Mouse (Mus musculus) stomach, embryonic 15.5 days (tissue): ENCODE measurements around the gene Tnfrsf13c. TPM values are rescaled to one million over a fixed set of nuclear protein-coding genes. Genes with fewer than 3 reads are reported as not detected.

Experiments
- ATAC-seq: fragments of 200-750 bp; cut with Nextera tagmentation; 2 replicates; pipeline ENCODE4 v1.8.0; 2017; ENCODE audit warnings: low read depth, moderate number of reproducible peaks, moderate TSS enrichment; ENCODE audit not compliant: insufficient read depth, low FRiP score
- H3K27ac ChIP-seq: fragments of 300-500 bp; sonication (generic); 2 replicates; pipeline ENCODE4 v1.5.1; 2015; ENCODE audit warnings: mild to moderate bottlenecking, inconsistent platforms
- H3K27me3 ChIP-seq: fragments of 300-500 bp; sonication (generic); replicated peaks from 2 replicates; pipeline ENCODE4 v1.6.1; 2015; ENCODE audit warnings: inconsistent platforms
- H3K36me3 ChIP-seq: fragments of 300-500 bp; sonication (generic); 2 replicates; pipeline ENCODE4 v1.6.1; 2015; ENCODE audit warnings: inconsistent platforms
- H3K4me1 ChIP-seq: fragments of 300-500 bp; sonication (generic); 2 replicates; pipeline ENCODE4 v1.6.1; 2015; ENCODE audit warnings: inconsistent platforms
- H3K4me2 ChIP-seq: fragments of 300-500 bp; sonication (generic); 2 replicates; pipeline ENCODE4 v1.6.1; 2015; ENCODE audit warnings: mild to moderate bottlenecking, inconsistent platforms
- H3K4me3 ChIP-seq: fragments of 300-500 bp; sonication (generic); replicated peaks from 2 replicates; pipeline ENCODE4 v1.5.1; 2015; ENCODE audit warnings: inconsistent platforms
- H3K9ac ChIP-seq: fragments of 300-500 bp; sonication (generic); 2 replicates; pipeline ENCODE4 v1.6.1; 2015; ENCODE audit warnings: inconsistent platforms
- H3K9me3 ChIP-seq: fragments of 300-500 bp; sonication (generic); 2 replicates; pipeline ENCODE4 v1.6.1; 2016; ENCODE audit warnings: inconsistent platforms
- WGBS: fragments of 180-500 bp; shearing (Covaris S2); methylation state at CpG from one replicate; pipeline ENCODE4 v1.1.7; 2015; 5-methylcytosine and 5-hydroxymethylcytosine counted together
- polyA plus RNA-seq: library from polyadenylated mRNA; unstranded; fragments of >200 nt; fragmentation: Nextera tagmentation; extraction: Ambion mirVana; gene quantifications from 2 replicates; pipeline ENCODE4 v1.2.1, GENCODE M21; 2015

Gene Tnfrsf13c
- polyA plus RNA-seq, 1 experiment from 2014 or later = 0.13 TPM

DNA sequence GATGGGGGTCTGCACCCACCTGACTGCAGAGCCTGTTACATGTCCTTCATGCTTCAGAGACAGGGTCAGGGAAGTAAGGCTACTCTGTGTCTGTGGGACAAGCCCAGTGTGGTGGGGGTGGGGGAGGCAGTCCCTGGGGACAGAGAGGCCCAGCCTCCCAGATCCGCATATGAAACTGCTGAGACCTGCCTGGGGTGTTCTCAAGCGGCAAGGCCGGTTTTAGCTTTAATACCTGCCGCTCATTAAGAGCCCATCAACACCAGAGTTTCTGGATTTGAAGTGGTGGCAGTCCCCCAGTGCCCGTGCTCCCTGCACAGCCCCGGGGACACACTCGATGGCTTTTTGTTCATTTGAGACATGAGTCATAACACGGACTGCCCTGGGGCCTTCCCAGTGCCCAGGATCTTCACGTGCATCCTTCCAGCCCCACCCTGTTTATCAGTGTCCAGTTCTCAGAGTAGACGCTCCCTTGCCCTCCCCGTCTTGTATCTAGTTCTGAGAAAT lies 5.4 kb upstream of the Tnfrsf13c start:
- H3K27ac ChIP-seq = no peak overlapping the region
- no peak overlapping the region for H3K4me2 ChIP-seq
- H3K9ac ChIP-seq = no peak overlapping the region
- peaks cover 8% of the 10 kb centered on the region for H3K27me3 ChIP-seq
- H3K9me3 ChIP-seq = no peaks in the 10 kb centered on the region
- 0 out of 2 replicates have a peak, but pooled peaks cover 3% of the 10 kb centered on the region for H3K4me1 ChIP-seq
- no peaks in the 10 kb centered on the region for H3K36me3 ChIP-seq
- H3K4me3 ChIP-seq = no peak overlapping the region
- WGBS = 49% methylated on average over 11 of the region's 11 CpGs
- ATAC-seq = peak; percentile 81

DNA sequence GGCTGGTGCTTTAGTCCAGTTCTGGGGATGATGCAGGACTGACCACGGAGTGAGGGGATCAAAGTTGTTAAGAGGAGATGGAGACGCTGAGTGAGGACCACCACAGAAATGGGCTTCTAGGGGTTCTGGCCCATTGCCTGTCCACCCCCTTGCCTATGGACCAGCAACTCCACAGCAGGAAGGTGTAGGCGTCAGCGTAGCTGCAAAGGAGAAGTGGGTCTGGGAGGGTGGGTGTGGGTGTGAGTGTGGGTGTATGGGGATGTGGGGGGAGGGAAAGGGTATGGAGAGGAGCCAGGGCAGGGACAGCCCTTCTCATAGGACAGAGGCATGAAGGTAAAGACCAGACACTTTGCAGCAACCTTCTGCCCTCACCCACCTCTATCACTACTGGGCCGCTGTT lies 1.6 kb upstream of the Tnfrsf13c start:
- Histone ChIP-seq H3K9ac (no peak overlapping the region), H3K4me2 (no peak overlapping the region), H3K36me3 (no peaks in the 10 kb centered on the region), H3K4me3 (no peak overlapping the region), H3K27ac (no peak overlapping the region), H3K27me3 (peaks cover 23% of the 10 kb centered on the region), H3K9me3 (no peaks in the 10 kb centered on the region), H3K4me1 (peaks cover 13% of the 10 kb centered on the region; the same call in 1 of the 2 replicates)
- 83% methylated on average over 5 of the region's 5 CpGs for WGBS
- no peak for ATAC-seq

DNA sequence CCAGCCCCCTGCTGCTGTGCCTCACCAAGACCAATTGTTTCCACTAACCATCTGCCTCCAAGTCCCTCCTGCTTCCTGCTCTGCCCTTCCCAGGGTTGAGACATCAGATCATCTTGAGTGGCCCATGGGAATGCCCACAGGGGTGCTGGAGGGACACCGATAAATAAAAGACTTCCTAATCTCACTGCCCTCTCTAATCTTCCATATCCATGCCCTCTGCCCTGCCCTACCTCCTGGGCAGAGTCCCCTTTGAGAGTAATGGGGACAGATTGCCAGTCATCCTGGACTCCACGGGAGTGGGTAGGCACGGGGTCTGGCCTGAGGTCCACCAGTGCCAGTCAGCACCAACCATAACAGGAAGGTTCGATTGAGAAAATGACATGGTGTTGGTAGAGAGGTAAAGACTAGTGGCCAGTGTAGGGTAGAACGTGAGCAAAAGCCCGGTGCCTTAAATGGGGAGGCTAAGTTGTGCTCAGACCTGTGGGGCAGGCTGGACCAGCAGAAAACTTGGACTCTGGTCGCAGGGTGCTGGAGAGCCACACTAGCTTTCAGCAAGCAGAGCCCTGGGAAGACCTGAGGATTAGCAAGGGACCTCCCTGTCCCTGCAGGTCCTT lies 540 bp upstream of the Tnfrsf13c start:
- Histone ChIP-seq H3K36me3 (no peaks in the 10 kb centered on the region), H3K27ac (no peak overlapping the region), H3K4me3 (peak overlapping the region; percentile 24; the same call in 1 of the 2 replicates), H3K4me2 (peak overlapping the region; percentile 62), H3K27me3 (peaks cover 23% of the 10 kb centered on the region), H3K9ac (no peak overlapping the region), H3K9me3 (no peaks in the 10 kb centered on the region), H3K4me1 (peaks cover 13% of the 10 kb centered on the region; the same call in 1 of the 2 replicates)
- no peak for ATAC-seq
- 43% methylated on average over 7 of the region's 7 CpGs for WGBS

DNA sequence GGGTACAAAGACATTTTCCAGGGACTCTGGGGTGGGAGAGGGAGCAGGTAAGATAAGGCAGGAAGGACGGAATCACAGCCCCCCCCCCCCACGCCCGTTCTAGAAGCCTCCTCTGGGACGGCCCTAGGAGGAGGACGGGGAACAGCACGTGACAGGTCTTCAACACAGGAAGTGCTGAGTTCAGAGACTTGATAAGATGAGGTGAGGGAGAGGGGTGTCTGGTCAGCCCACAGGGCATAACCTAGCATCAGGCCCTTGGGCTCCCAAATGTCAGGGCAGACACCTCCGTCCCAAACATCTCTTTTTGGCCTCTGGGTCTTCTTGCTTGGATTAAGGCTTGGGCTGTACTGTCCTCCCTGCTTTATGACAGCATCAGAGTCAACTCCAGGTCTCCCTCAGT lies 918 bp downstream of the Tnfrsf13c start:
- Histone ChIP-seq H3K4me1 (peaks cover 13% of the 10 kb centered on the region; the same call in 1 of the 2 replicates), H3K36me3 (no peaks in the 10 kb centered on the region), H3K9me3 (no peaks in the 10 kb centered on the region), H3K4me3 (no peak overlapping the region), H3K9ac (no peak overlapping the region), H3K27me3 (peaks cover 23% of the 10 kb centered on the region), H3K4me2 (no peak overlapping the region), H3K27ac (no peak overlapping the region)
- WGBS = 30% methylated on average over 7 of the region's 7 CpGs
- ATAC-seq = no peak

DNA sequence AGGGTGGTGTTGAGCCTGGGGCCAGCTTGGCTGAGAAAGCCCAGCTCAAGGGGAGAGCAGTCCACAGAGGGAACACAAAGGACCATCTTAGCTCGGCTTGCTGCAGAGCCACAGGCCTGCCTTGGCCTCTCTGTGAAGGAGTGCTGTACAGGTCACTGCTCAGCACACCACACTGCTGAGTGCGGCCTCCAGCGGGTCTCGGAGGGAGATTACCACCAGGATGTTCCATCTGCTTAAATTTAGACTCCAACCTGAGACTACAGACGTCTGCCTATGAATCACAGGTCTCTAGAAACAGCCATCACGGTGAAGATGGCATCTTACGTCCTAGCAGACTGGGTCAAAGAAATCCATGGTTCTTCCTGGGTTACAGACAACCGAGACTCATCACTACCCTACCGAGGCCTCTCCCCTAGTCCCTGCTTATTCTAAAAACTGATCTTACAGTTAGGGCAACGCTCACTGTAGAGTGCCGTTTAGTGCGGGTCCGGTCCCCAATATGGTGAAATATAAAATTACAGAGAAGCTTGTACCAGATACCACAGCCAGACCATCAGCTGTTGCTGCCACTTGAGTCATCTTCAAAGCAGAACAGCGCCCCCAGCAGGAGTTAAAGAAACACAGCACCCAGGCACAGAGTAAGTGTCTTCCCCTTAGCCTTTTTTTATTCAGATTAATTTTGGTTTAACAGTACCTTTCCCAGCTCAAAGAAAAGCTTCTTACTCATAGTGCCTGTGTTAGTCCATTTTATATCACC lies 2.9 kb downstream of the Tnfrsf13c start:
- H3K9me3 ChIP-seq = no peaks in the 10 kb centered on the region
- H3K9ac ChIP-seq = no peak overlapping the region
- H3K4me1 ChIP-seq = peaks cover 13% of the 10 kb centered on the region; the same call in 1 of the 2 replicates
- ATAC-seq = no peak
- H3K27me3 ChIP-seq = peaks cover 27% of the 10 kb centered on the region
- WGBS = 73% methylated on average over 14 of the region's 14 CpGs
- no peak overlapping the region for H3K27ac ChIP-seq
- no peak overlapping the region for H3K4me3 ChIP-seq
- no peaks in the 10 kb centered on the region for H3K36me3 ChIP-seq
- no peak overlapping the region for H3K4me2 ChIP-seq

DNA sequence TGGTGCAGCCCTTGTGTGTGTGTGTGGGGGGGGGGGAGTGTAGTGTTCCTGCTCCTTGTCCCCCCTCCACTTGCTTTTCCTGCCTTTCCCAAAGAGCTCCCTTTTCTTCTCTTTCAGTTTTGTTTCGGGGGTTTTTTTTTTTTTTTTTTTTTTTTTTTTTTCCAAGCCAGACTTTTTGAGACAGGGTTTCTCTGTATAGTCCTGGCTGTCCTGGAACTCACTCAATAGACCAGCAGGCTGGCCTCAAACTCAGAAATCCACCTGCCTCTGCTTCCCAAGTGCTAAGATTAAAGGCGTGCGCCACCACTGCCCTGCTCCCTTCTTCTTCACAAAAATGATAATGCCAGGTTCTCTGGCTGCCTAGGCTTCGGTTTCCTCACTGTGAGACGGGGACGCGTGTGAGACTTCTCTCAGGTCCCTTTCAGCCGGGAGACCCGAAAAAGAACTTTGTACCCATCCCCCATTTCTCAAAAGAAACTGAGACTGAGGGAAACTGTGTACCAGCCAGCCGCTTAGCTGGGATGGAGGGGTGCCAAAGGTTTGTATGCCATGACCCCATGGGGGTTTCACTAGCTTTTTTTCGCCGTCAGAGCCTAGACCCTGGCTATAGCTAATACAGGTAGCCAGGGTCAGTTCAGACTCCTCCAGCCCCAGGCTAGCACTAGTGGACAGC lies 4.0 kb downstream of the Tnfrsf13c start:
- H3K9me3 ChIP-seq = no peaks in the 10 kb centered on the region
- H3K4me2 ChIP-seq = no peak overlapping the region
- H3K27me3 ChIP-seq = peaks cover 35% of the 10 kb centered on the region
- WGBS = 73% methylated on average over 11 of the region's 12 CpGs
- no peak for ATAC-seq
- peaks cover 13% of the 10 kb centered on the region; the same call in 1 of the 2 replicates for H3K4me1 ChIP-seq
- no peaks in the 10 kb centered on the region for H3K36me3 ChIP-seq
- no peak overlapping the region for H3K27ac ChIP-seq
- H3K9ac ChIP-seq = no peak overlapping the region
- H3K4me3 ChIP-seq = no peak overlapping the region

DNA sequence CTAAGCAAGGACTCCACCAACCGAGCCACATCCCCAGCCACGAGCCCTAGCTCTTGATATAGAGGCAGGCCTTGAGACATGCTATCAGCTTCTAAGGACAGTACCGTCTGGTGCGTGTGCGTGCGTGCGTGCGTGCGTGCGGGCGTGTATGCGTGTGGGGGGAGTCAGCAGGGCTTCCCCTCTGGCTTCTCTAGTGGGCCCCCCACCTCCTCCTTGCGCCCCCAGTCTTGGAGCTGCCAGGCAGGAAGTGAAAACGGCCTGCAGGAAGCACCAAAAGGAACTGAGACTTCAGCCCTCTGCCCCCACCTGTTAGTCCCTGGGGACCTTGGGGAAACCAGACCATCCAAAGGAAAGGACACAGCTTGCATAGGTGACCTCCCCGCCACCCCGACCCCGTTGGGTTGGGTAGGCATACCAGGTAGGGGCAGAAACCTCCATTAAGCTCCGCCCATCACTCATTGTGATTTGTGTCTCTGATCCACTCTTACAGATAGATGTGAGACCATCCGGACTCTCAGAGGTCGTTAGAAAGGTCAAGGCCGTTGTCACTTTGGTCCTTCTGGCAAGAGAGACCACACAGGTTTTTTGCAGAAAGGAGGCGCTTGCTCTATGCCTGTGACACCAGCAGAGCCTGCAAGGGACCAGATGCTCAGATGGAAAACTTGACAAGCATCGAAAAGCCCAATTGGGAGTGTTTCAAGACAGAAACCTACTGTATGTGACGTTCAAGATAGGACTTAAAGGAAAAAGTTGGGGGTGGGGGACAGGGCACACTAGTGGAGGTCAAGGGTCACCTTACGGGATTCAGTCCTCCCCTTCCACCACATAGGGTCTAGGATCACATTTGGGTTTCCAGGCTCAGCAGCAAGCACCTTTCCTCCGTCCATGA lies 5.1 kb downstream of the Tnfrsf13c start:
- Histone ChIP-seq H3K4me2 (no peak overlapping the region), H3K9me3 (no peaks in the 10 kb centered on the region), H3K27ac (no peak overlapping the region), H3K4me1 (0 out of 2 replicates have a peak, but pooled peaks cover 4% of the 10 kb centered on the region), H3K36me3 (no peaks in the 10 kb centered on the region), H3K4me3 (no peak overlapping the region), H3K9ac (no peak overlapping the region), H3K27me3 (peaks cover 32% of the 10 kb centered on the region)
- no peak; the same call in 1 of the 2 replicates for ATAC-seq
- WGBS = 68% methylated on average over 26 of the region's 26 CpGs

DNA sequence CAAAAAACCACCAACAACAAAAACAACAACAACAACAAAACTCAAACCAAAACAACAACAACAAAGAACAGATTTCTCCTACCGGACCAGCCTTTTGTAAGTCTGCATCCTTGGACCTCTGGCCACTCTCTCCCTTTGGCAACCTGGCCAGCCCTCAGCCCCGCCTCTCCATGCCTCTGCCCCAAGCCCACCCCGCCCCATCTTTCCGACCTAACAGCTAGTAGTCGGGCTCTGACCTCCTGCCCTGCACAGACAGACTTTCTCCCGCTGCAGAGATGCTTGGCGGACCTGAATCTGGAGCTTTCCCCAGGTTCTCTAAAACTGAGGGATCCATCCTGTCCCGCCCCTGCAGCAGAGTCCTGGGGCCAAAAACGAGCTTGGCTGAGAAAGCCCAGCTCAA lies 6.2 kb downstream of the Tnfrsf13c start:
- no peak for ATAC-seq
- Histone ChIP-seq H3K4me1 (no peaks in the 10 kb centered on the region), H3K27me3 (peaks cover 36% of the 10 kb centered on the region), H3K27ac (no peak overlapping the region), H3K4me3 (no peak overlapping the region), H3K36me3 (no peaks in the 10 kb centered on the region), H3K9me3 (no peaks in the 10 kb centered on the region), H3K4me2 (no peak overlapping the region), H3K9ac (no peak overlapping the region)
- 32% methylated on average over 9 of the region's 9 CpGs for WGBS

DNA sequence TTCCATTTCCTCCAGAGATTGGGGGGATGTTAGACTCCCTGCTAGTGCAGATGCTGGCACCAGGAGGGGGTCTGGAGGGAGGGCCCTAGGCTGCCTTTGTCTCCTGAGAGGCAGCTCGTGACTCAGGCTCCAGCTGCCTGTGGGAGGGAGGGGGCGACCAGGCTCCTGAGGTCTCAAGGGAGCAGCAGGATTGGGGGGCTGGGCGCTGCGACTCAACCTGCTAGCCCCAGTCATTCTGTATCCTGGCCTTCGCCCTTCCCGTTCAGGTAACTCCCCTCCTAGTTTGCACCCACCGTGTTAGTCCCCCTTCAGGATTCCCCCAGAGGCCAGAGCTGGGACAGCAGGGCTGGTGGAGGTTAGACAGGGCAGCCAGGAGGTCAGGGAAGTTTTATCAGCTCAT lies 7.1 kb downstream of the Tnfrsf13c start:
- 28% methylated on average over 7 of the region's 7 CpGs for whole genome bisulfite sequencing
- H3K27ac ChIP-seq = no peak overlapping the region
- H3K4me1 ChIP-seq = peaks cover 9% of the 10 kb centered on the region; the same call in 1 of the 2 replicates
- H3K9ac ChIP-seq = no peak overlapping the region
- H3K9me3 ChIP-seq = no peaks in the 10 kb centered on the region
- H3K36me3 ChIP-seq = no peaks in the 10 kb centered on the region
- no peak for ATAC-seq
- no peak overlapping the region for H3K4me3 ChIP-seq
- no peak overlapping the region for H3K4me2 ChIP-seq
- H3K27me3 ChIP-seq = peaks cover 41% of the 10 kb centered on the region

DNA sequence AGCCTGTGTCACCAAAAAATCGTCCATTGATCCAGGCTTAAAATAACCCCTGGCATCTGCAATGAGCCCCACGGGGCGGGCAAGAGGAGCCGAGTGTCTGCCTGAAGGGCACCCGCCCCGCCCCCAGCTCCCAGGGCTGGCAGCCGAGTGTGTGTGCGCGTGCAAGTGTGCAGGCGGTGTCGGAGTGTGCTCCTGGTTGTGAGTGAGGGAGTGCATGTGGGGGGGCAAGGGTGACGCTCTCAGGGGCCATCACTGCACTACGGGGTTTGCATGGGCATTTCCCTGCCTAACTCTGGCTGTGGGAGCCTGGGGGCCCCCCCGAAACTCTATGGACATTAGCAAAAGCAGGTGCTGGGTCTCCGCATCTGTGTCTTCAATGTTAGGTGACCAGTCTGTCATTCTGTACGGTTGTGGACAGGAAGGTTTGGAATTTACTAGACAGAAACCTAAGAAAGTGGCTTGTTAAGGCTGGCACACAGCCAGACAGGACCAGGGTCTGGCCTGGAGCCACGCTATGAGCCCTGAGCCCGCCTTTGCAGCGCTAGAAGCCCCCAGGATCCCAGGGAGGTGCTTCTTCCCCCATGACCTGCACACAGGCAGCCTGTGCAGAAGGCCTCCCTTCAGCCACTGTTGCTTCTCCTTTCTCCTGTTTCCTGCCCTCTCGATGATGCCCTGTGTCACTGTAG lies 7.9 kb downstream of the Tnfrsf13c start:
- H3K4me3 ChIP-seq = no peak overlapping the region
- no peak overlapping the region for H3K4me2 ChIP-seq
- peaks cover 49% of the 10 kb centered on the region for H3K27me3 ChIP-seq
- WGBS = 59% methylated on average over 20 of the region's 20 CpGs
- no peak overlapping the region for H3K9ac ChIP-seq
- ATAC-seq = no peak
- H3K27ac ChIP-seq = no peak overlapping the region
- H3K4me1 ChIP-seq = peaks cover 16% of the 10 kb centered on the region
- H3K36me3 ChIP-seq = no peaks in the 10 kb centered on the region
- H3K9me3 ChIP-seq = no peaks in the 10 kb centered on the region
